Mouse (Mus musculus): ENCODE measurements around the gene Ttc34. TPM values are rescaled to one million over a fixed set of nuclear protein-coding genes. Genes with fewer than 3 reads are reported as not detected.

Ttc34 gene
- 19.9 and 27.8 TPM in 2 replicates for polyA plus RNA-seq (2012; rRNA removed)

DNA sequence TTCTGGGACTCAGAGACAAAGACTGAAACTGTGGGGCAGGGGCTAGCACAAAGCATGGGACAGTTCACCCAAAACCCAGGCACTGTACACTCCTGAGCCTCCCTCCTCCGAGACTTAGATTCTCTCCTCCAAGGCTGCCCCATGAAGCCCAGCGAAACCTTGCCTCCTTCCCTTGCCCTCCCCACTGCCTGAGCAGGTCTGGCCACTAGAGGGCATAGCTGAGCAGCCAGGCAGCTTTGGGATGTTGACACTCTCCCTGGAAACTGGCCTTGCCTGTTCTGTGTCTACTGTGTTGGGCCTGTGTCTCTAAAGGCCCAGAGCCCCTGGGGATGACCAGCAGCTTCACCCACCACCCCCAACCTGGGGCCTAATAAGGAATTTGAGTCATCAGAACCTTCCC is at the start of gene Ttc34:
Ttc34 (plus strand) TSS at position 290 of the 400 bp plus-strand sequence.
- no peaks in the 10 kb centered on the region for H3K36me3 ChIP-seq (ENCODE audit: control insufficient read depth, insufficient read depth, low read length)
- H3K4me1 ChIP-seq (ENCODE audit: control insufficient read depth, insufficient read depth, low read length), result no peaks in the 10 kb centered on the region
- no peaks in the 10 kb centered on the region for H3K27me3 ChIP-seq (ENCODE audit: control insufficient read depth, insufficient read depth, low read length)
- no peak within 1 kb of the TSS for H3K4me3 ChIP-seq (ENCODE audit: control insufficient read depth, low read depth, low read length)
- TF ChIP-seq POLR2A (IDR thresholded peaks at IDR 0.05; ENCODE audit: control insufficient read depth, low read depth, low read length), result no peak
- peak; percentile 94; the same call in 1 of the 2 replicates for TF ChIP-seq CTCF (IDR thresholded peaks at IDR 0.05; ENCODE audit: control insufficient read depth, insufficient read depth, insufficient replicate concordance, low read depth, low read length)
- H3K27ac ChIP-seq (ENCODE audit: control insufficient read depth, insufficient read depth, low read depth, low read length), result no peak within 1 kb of the TSS

- TF ChIP-seq CTCF (IDR thresholded peaks at IDR 0.05; ENCODE audit: control insufficient read depth, insufficient read depth, insufficient replicate concordance, low read depth, low read length), result no peak
- no peak for TF ChIP-seq POLR2A (IDR thresholded peaks at IDR 0.05; ENCODE audit: control insufficient read depth, low read depth, low read length)
- H3K4me1 ChIP-seq (ENCODE audit: control insufficient read depth, insufficient read depth, low read length), result no peaks in the 10 kb centered on the region; the same call in 1 of the 2 replicates
- H3K27ac ChIP-seq (ENCODE audit: control insufficient read depth, insufficient read depth, low read depth, low read length), result no peak overlapping the region
- no peaks in the 10 kb centered on the region for H3K36me3 ChIP-seq (ENCODE audit: control insufficient read depth, insufficient read depth, low read length)
- no peaks in the 10 kb centered on the region for H3K27me3 ChIP-seq (ENCODE audit: control insufficient read depth, insufficient read depth, low read length)
- H3K4me3 ChIP-seq (ENCODE audit: control insufficient read depth, low read depth, low read length), result no peak overlapping the region
These were observed 49.1 kb upstream of the Ttc34 start for GRCm38 (mm10) chr4:154787960-154788702.

DNA sequence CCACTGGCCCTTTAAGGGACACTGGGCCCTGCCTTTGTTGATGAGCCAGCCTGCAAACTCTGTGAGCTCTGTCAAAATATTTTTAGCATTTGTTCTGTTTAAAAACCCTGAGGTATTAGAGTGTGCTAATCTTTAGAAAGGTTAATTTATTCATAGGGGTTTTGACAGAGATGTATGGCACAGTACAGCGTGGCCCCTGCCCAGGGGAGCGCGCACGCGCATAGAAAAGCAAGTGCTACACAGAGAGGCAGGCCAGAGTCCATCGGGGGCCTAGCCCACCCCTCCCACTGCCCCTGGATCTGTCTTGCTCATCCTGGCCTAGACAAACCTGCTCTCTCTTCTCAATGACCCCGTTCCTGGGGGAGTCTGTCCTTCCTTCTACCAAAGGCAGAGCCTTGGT is 45.4 kb upstream of the Ttc34 start:
- Histone ChIP-seq H3K4me1 (ENCODE audit: control insufficient read depth, insufficient read depth, low read length) (no peaks in the 10 kb centered on the region; the same call in 1 of the 2 replicates), H3K27ac (ENCODE audit: control insufficient read depth, insufficient read depth, low read depth, low read length) (no peak overlapping the region), H3K27me3 (ENCODE audit: control insufficient read depth, insufficient read depth, low read length) (no peaks in the 10 kb centered on the region), H3K4me3 (ENCODE audit: control insufficient read depth, low read depth, low read length) (no peak overlapping the region), H3K36me3 (ENCODE audit: control insufficient read depth, insufficient read depth, low read length) (no peaks in the 10 kb centered on the region)
- TF ChIP-seq POLR2A (IDR thresholded peaks at IDR 0.05; ENCODE audit: control insufficient read depth, low read depth, low read length) (no peak), CTCF (IDR thresholded peaks at IDR 0.05; ENCODE audit: control insufficient read depth, insufficient read depth, insufficient replicate concordance, low read depth, low read length) (no peak)

- Histone ChIP-seq H3K27me3 (ENCODE audit: control insufficient read depth, insufficient read depth, low read length) (no peaks in the 10 kb centered on the region), H3K36me3 (ENCODE audit: control insufficient read depth, insufficient read depth, low read length) (no peaks in the 10 kb centered on the region), H3K4me3 (ENCODE audit: control insufficient read depth, low read depth, low read length) (no peak overlapping the region), H3K4me1 (ENCODE audit: control insufficient read depth, insufficient read depth, low read length) (no peaks in the 10 kb centered on the region; the same call in 1 of the 2 replicates), H3K27ac (ENCODE audit: control insufficient read depth, insufficient read depth, low read depth, low read length) (no peak overlapping the region)
- TF ChIP-seq CTCF (IDR thresholded peaks at IDR 0.05; ENCODE audit: control insufficient read depth, insufficient read depth, insufficient replicate concordance, low read depth, low read length) (no peak), POLR2A (IDR thresholded peaks at IDR 0.05; ENCODE audit: control insufficient read depth, low read depth, low read length) (no peak)
These were observed 43.8 kb upstream of the Ttc34 start for GRCm38 (mm10) chr4:154793499-154793898.

DNA sequence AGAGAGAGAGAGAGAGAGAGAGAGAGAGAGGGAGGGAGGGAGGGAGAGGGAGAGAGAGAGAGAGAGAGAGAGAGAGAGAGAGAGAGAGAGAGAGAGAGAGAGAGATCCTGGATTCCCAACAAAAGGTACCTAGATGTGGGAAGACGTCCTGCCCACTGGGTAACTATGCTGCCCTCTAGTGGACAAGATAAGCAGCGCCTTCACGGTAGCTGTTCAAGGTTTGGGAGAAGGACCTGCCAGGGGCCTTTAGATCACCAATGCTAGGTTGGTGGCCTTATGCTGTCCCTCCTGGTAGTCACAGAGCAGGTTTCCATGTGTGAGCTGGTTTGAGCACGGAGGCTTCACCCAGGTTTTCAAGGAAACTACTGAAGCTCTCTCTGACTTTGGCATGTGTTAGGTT is 39.4 kb upstream of the Ttc34 start:
- TF ChIP-seq CTCF (IDR thresholded peaks at IDR 0.05; ENCODE audit: control insufficient read depth, insufficient read depth, insufficient replicate concordance, low read depth, low read length) (peak; percentile 79; the same call in 1 of the 2 replicates), POLR2A (IDR thresholded peaks at IDR 0.05; ENCODE audit: control insufficient read depth, low read depth, low read length) (no peak)
- H3K4me3 ChIP-seq (ENCODE audit: control insufficient read depth, low read depth, low read length), result no peak overlapping the region
- no peak overlapping the region for H3K27ac ChIP-seq (ENCODE audit: control insufficient read depth, insufficient read depth, low read depth, low read length)
- H3K27me3 ChIP-seq (ENCODE audit: control insufficient read depth, insufficient read depth, low read length), result no peaks in the 10 kb centered on the region; the same call in 1 of the 2 replicates
- no peaks in the 10 kb centered on the region for H3K36me3 ChIP-seq (ENCODE audit: control insufficient read depth, insufficient read depth, low read length)
- H3K4me1 ChIP-seq (ENCODE audit: control insufficient read depth, insufficient read depth, low read length), result no peaks in the 10 kb centered on the region; the same call in 1 of the 2 replicates

DNA sequence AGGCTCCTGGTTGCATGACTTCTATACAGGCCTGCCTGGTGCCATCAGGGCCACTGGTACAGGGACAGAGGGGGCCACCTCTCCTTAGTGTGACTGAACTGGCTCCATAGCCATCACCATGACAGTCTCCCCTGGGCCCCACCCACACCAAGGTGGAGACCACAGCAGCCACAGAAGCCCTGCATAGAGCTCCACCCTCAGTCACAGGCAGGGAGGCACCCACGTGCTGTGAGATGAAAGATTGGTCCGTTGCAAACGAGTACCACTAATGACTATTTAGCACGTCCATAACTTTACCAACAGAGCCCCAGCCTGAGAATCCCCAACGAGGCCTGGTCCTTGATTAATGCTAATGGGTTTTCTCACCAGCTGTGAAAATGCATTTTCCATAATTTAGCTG is 36.7 kb upstream of the Ttc34 start:
- H3K36me3 ChIP-seq (ENCODE audit: control insufficient read depth, insufficient read depth, low read length), result no peaks in the 10 kb centered on the region
- H3K27ac ChIP-seq (ENCODE audit: control insufficient read depth, insufficient read depth, low read depth, low read length), result no peak overlapping the region
- H3K4me3 ChIP-seq (ENCODE audit: control insufficient read depth, low read depth, low read length), result no peak overlapping the region
- TF ChIP-seq CTCF (IDR thresholded peaks at IDR 0.05; ENCODE audit: control insufficient read depth, insufficient read depth, insufficient replicate concordance, low read depth, low read length) (no peak), POLR2A (IDR thresholded peaks at IDR 0.05; ENCODE audit: control insufficient read depth, low read depth, low read length) (no peak)
- no peaks in the 10 kb centered on the region; the same call in 1 of the 2 replicates for H3K27me3 ChIP-seq (ENCODE audit: control insufficient read depth, insufficient read depth, low read length)
- no peaks in the 10 kb centered on the region; the same call in 1 of the 2 replicates for H3K4me1 ChIP-seq (ENCODE audit: control insufficient read depth, insufficient read depth, low read length)

- Histone ChIP-seq H3K27me3 (ENCODE audit: control insufficient read depth, insufficient read depth, low read length) (no peaks in the 10 kb centered on the region; the same call in 1 of the 2 replicates), H3K4me1 (ENCODE audit: control insufficient read depth, insufficient read depth, low read length) (no peaks in the 10 kb centered on the region; the same call in 1 of the 2 replicates), H3K4me3 (ENCODE audit: control insufficient read depth, low read depth, low read length) (no peak overlapping the region), H3K36me3 (ENCODE audit: control insufficient read depth, insufficient read depth, low read length) (no peaks in the 10 kb centered on the region), H3K27ac (ENCODE audit: control insufficient read depth, insufficient read depth, low read depth, low read length) (no peak overlapping the region)
- TF ChIP-seq CTCF (IDR thresholded peaks at IDR 0.05; ENCODE audit: control insufficient read depth, insufficient read depth, insufficient replicate concordance, low read depth, low read length) (no peak), POLR2A (IDR thresholded peaks at IDR 0.05; ENCODE audit: control insufficient read depth, low read depth, low read length) (no peak)
These were observed 35.0 kb upstream of the Ttc34 start for GRCm38 (mm10) chr4:154802210-154802609.
